Mouse (Mus musculus): ENCODE results near the gene Olfr1411.

The Olfr1411 gene

GRCm38 (mm10) chr1:92638736-92639135 lies 44.5 kb downstream of the Olfr1411 start:
- DNase-seq (ENCODE audit: low read depth, low spot score): no peak

- peak; percentile 32 for DNase-seq (ENCODE audit: low read depth, low spot score)
These were observed 46.2 kb downstream of the Olfr1411 start for GRCm38 (mm10) chr1:92640393-92640792.

GRCm38 (mm10) chr1:92641514-92642272 lies 47.5 kb downstream of the Olfr1411 start, which contains the start of gene Cops9:
Gene Cops9, minus strand, starts transcription at chr1:92641985.
- DNase-seq (ENCODE audit: low read depth, low spot score): peak; percentile 93

GRCm38 (mm10) chr1:92643691-92644090 lies 49.5 kb downstream of the Olfr1411 start:
- DNase-seq (ENCODE audit: low read depth, low spot score): no peak

GRCm38 (mm10) chr1:92644916-92645315 lies 50.7 kb downstream of the Olfr1411 start:
- DNase-seq (ENCODE audit: low read depth, low spot score): no peak

GRCm38 (mm10) chr1:92646111-92646510 lies 51.9 kb downstream of the Olfr1411 start:
- DNase-seq (ENCODE audit: low read depth, low spot score): no peak

- DNase-seq (ENCODE audit: low read depth, low spot score): no peak
These were observed 52.4 kb downstream of the Olfr1411 start for GRCm38 (mm10) chr1:92646601-92647000.

- DNase-seq (ENCODE audit: low read depth, low spot score): no peak
These were observed 52.8 kb downstream of the Olfr1411 start for GRCm38 (mm10) chr1:92647026-92647425.

All from CD4-positive, CD25-positive, alpha-beta regulatory T cell, adult 2 months (primary cell).